Mouse (Mus musculus): ENCODE measurements around the gene Metap1d.

The Metap1d gene

GRCm38 (mm10) chr2:71453161-71453916 lies at the start of gene Metap1d:
Gene Metap1d, plus strand, starts transcription at chr2:71453276.
- DNase-seq (ENCODE audit: low spot score) = peak; percentile 87

GRCm38 (mm10) chr2:71405613-71406012 lies 47.5 kb upstream of the Metap1d start:
- no peak for DNase-seq (ENCODE audit: low spot score)

GRCm38 (mm10) chr2:71418760-71419280 lies 34.3 kb upstream of the Metap1d start:
- DNase-seq (ENCODE audit: low spot score) = no peak

DNA sequence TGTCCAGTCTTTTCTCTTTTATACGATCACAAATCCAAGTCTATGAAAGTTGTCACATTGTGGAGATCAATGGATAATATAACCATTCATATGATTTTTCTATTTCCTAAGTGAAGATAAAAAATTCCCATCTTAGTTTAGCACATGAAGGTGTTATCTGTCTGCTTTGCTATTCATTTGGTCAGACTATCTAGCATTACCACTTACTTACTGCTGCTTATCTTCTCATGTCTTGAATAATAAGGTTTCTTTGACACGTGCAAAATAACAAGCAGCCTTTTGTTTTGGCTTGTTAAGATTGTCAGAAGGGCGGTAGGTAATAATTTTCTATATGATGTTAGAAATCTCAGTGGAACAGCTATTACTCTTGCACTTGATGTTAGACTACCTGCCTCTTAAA lies 33.7 kb upstream of the Metap1d start:
- DNase-seq (ENCODE audit: low spot score) = no peak

GRCm38 (mm10) chr2:71420895-71421425 lies 32.1 kb upstream of the Metap1d start:
- DNase-seq (ENCODE audit: low spot score) = no peak

GRCm38 (mm10) chr2:71424545-71424944 lies 28.5 kb upstream of the Metap1d start:
- DNase-seq (ENCODE audit: low spot score) = no peak

DNA sequence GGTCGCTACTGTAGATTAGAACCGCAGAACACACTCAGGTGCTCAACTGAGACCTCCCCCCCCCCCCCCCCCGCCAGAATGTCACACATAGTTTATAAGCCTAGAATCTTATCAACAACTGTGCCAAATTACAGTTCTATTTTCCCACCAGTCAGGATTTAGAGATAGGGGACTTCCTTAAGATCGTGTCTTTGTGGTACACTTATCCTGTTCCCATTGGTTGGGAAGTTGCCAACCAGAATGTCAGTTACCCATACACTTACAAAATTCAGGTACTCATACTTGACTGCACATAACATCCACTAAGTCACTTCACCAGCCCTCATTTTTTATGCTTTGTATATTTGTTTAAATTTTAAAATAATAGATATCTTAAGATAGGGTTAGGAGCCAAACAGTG lies 17.6 kb upstream of the Metap1d start:
- DNase-seq (ENCODE audit: low spot score) = no peak

GRCm38 (mm10) chr2:71443376-71443775 lies 9.7 kb upstream of the Metap1d start:
- no peak for DNase-seq (ENCODE audit: low spot score)

DNA sequence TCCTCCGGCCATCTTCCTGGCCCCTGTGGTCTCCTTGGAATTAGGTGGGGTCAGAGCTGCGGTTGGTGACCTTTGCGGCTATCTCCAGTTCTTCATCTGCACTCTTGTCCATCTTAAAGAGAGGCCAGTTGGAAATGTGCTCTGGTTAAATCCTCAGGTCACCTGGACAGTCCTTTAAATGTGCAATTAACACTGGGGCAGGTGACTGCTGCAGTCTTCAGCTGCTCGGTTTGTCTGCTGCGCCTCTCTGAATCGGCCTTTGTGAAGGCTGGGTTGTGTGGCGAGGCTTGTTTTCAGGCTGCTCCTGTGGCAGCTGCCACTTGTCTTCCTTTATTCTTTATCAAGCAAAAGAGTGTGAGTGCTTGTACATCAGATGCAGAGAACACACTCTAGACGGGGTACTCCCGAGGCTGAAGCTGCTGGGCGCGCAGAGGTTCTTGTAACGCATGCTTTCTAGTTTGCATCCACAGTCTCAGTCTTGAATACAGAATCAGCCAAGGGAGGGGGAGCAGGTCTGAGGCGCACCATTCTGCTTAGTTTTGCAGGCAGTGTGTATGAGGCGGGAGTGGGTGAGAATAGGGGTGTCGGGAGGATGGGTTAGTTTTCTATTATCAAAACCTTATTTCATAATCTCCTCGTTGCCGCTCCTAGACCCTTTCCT lies 7.4 kb upstream of the Metap1d start:
- DNase-seq (ENCODE audit: low spot score) = no peak

- DNase-seq (ENCODE audit: low spot score) = no peak
Observed at GRCm38 (mm10) chr2:71449604-71450003, 3.5 kb upstream of the Metap1d start.

DNA sequence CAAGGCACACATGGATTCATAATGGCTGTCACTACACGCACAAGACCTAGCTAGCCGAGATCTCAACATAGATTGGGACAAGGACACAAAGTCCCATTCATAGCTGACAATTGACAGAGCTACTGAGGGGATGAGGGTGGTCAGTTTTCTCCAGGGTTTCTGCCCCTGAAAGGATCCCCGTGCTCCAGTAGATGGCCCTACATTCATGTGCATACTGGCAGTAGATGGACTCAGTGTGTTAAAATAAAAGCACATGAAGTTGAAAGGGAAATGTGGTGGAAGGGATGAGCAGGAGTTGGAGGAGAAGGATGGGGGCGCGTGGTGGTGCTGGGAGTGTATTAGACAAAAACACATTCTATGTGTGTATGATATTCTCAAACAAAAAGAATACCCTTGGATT lies 1.3 kb upstream of the Metap1d start:
- DNase-seq (ENCODE audit: low spot score) = no peak

DNA sequence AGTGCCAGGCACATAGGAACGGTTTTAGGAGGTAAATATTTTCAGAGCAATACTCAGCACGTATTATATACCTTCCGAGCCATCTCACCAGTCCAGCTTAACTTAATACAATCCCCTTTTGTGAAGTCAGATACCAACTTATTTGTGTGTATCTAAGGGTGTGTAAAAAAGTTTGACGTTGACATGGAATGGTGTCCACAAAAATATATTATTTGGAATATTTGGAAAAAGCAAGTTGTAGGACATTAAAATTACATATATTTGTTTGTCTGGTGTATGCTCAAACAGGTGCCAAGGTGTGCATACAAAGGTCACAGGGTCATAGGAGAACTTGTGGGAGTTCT lies 813 bp downstream of the Metap1d start:
- DNase-seq (ENCODE audit: low spot score) = no peak

DNA sequence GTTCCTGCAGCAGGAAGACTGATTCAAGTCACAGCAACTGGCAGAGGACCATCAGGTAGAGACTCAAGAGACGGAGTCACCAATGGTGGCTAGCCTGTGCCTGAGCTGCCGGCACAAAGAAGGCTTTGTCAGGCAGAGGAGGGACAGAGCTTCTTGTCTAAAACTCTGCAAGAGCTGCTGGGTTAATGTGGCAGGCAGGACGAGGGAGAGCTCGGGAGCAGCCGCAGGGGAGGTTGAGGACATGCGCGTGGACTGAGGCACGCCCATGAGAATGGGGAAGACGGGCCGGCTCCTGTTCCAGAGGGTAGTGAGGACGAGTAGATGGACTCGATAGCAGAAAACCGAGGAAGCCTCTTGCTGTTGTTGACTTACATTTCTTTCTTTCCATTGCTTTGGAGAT lies 5.5 kb downstream of the Metap1d start:
- no peak for DNase-seq (ENCODE audit: low spot score)

DNA sequence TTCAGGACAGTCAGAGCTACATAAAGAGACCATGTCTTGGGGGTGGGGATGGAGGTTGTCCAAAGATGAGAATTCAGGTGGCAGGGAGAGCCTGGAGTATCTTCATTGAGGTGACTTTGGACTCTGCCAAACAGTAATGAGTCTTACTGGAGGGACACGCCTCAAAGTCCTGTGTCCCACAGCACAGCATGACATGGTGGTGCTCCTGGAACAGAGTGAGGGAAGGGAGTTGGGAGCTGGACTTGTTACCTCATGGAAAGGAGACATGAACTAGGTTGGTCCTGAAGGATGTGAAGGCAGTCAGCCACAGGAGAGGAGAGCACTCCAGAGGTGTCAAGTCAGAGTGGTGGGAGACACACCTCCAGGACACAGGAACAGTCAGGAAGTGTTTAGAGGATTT lies 6.6 kb downstream of the Metap1d start:
- no peak for DNase-seq (ENCODE audit: low spot score)

DNA sequence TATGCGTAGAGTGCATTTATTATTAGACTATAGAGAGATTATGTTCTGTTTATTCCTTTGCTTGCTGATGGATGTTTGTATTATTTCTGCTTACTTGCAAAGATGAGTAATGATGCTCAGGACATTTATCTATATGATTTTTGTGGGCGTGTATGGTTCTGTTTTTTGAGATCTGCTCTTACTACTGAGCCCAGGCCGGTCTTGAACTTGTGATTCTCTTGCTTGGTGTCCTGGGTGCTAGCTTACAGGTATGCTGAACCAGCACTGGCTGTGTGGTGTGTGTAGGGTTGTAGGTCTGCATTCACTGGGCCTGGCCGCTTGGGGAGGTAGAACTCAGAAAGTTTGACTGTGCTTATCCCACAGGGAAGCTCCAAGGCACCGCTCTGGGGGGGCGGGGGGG lies 8.1 kb downstream of the Metap1d start:
- no peak for DNase-seq (ENCODE audit: low spot score)

DNA sequence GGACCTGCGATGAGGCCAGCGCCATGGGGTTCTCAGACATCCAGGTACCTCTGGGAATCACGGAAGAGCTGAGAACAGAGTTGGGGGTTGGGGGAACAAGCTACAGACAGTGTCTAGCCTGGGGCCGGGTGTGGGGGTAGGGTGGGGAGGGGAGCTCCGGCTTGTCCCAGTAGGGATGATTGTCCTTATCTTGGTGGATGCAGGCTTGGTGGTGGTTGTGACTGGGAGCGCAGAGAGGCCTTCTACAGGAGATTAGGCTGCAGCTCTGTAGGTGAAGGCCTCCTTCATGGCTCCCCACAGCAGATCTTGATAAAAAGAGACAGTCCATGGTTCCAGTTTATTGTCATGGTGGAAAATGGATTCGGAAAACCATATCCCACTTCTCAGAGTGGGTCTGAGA lies 8.5 kb downstream of the Metap1d start:
- peak; percentile 36 for DNase-seq (ENCODE audit: low spot score)

- DNase-seq (ENCODE audit: low spot score) = no peak
Observed at GRCm38 (mm10) chr2:71462066-71462465, 9.0 kb downstream of the Metap1d start.

DNA sequence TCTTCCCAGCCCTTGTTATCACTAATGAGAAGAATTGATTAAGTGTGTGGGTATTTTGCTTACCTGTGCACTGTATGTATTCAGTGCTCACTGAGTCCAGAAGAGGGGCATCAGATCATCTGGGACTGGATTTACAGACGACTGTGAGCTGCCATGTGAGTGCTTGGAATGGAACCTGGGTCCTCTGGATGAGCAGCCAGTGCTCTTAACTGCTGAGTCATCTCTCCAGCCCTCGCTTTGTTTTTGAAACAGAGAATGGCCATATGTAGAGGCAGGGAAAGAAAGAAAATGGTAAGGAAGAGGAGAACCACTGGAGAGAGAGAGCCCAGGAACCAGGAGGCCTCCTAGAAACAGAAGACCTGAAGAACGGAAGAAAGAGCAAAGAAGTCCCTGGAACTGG lies 9.5 kb downstream of the Metap1d start:
- DNase-seq (ENCODE audit: low spot score) = no peak

GRCm38 (mm10) chr2:71466103-71466502 lies 13.0 kb downstream of the Metap1d start:
- no peak for DNase-seq (ENCODE audit: low spot score)

DNA sequence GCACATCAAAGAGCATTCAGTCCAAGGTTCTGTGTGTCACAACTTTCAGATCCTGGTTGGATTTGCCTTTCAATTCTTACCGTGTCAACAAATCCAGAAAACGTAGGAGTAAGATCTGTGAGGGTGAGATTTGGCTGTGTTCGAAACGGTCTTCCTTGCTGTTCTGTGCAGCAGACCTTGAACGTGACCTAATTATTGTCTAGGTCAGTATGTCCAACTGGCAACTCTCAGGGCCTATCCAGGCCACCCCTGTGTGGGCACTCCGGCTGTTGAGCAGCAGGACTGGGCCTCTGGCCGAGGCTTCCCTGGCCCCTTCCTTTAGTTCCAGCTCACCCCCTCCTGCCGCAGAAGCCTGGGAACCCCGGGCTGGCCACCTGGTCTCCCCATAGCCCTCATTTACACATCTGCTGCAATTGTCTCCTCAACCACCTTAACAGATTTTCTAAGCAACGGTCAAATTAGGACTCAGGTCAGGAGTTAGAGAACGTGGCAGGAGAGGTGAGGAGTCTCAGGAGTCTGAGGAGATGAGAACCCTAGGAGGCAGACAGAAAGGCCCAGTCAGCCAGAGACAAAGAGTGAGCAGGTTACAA lies 13.9 kb downstream of the Metap1d start:
- DNase-seq (ENCODE audit: low spot score) = no peak

DNA sequence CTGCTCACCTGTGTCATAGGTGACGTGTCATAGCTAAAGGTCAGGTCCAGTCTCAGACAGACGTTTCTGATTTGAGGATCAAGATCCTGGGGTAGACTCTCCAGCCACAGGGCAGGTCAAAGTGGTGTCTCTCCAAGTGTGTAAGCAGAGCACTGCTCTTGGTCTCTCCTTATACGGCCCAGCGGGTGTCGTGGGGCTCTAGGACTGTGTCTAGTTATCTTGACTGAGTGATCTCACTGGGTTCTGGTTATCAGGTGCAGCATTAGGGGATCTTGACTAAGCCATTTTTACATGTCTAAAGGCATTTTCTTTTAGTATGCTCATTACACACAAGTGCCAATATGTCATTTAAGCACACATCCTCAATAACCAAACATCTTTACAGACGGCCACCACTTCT lies 18.0 kb downstream of the Metap1d start:
- DNase-seq (ENCODE audit: low spot score) = no peak

DNA sequence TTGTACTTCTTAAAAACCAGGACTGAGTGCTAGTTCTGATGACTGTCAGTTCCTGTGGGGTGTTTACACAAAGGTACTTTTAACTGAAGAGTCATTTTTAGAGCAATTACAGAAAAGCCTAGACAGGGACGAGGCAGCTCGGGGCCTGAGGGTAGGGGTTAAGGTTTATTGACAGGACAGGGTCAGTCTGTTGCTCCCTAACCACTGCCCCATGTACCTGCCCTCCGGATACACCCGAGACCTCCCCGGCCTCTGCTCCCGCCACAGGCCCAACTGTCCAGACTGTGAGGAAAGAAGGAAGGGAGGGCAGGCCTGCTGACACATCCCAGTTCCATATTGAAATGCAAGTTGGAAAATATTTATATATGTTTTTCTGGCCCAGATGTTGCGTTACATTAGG lies 20.8 kb downstream of the Metap1d start:
- DNase-seq (ENCODE audit: low spot score) = no peak

- no peak for DNase-seq (ENCODE audit: low spot score)
Observed at GRCm38 (mm10) chr2:71474345-71474744, 21.3 kb downstream of the Metap1d start.

Data from spleen, adult 12 weeks (tissue).